Mouse (Mus musculus) kidney, postnatal 10 days (tissue): ENCODE data around the gene Rdh13.

Experiments used
- DNase-seq: peaks from one replicate; pipeline ENCODE4 v3.0.0; 2021; ENCODE audit warnings: mixed read lengths

The Rdh13 gene

GRCm38 (mm10) chr7:4445216-4445791, at the start of gene Rdh13:
TSS of gene Rdh13 (minus strand) at chr7:4445649.
- DNase-seq, result peak; percentile 92

- no peak for DNase-seq
Observed at GRCm38 (mm10) chr7:4493991-4494390, 48.5 kb upstream of the Rdh13 start.

- no peak for DNase-seq
Observed at GRCm38 (mm10) chr7:4492284-4493224, 47.1 kb upstream of the Rdh13 start.

GRCm38 (mm10) chr7:4491308-4491707, 45.9 kb upstream of the Rdh13 start:
- DNase-seq, result peak; percentile 47

- DNase-seq, result no peak
Observed at GRCm38 (mm10) chr7:4482281-4482680, 36.8 kb upstream of the Rdh13 start.

- DNase-seq, result peak; percentile 64
Observed at GRCm38 (mm10) chr7:4479674-4480073, 34.2 kb upstream of the Rdh13 start.

GRCm38 (mm10) chr7:4478796-4479291, 33.4 kb upstream of the Rdh13 start:
- no peak for DNase-seq

GRCm38 (mm10) chr7:4478021-4478795, 32.8 kb upstream of the Rdh13 start:
- DNase-seq, result peak; percentile 87

GRCm38 (mm10) chr7:4473940-4474339, 28.5 kb upstream of the Rdh13 start:
- DNase-seq, result no peak

GRCm38 (mm10) chr7:4471179-4471555, 25.7 kb upstream of the Rdh13 start:
- DNase-seq, result peak; percentile 94

GRCm38 (mm10) chr7:4470275-4471178, 25.1 kb upstream of the Rdh13 start:
- DNase-seq, result peak; percentile 86

GRCm38 (mm10) chr7:4467801-4468200, 22.4 kb upstream of the Rdh13 start:
- DNase-seq, result no peak

GRCm38 (mm10) chr7:4464194-4464824, 18.9 kb upstream of the Rdh13 start:
- peak; percentile 72 for DNase-seq

- DNase-seq, result peak; percentile 10
Observed at GRCm38 (mm10) chr7:4460576-4461434, 15.4 kb upstream of the Rdh13 start, which contains the start of gene Eps8l1. TSS of gene Eps8l1 (plus strand) at chr7:4460674.

- no peak for DNase-seq
Observed at GRCm38 (mm10) chr7:4452644-4453043, 7.2 kb upstream of the Rdh13 start.

GRCm38 (mm10) chr7:4449211-4449610, 3.8 kb upstream of the Rdh13 start:
- no peak for DNase-seq

GRCm38 (mm10) chr7:4448439-4448838, 3.0 kb upstream of the Rdh13 start:
- DNase-seq, result no peak

- no peak for DNase-seq
Observed at GRCm38 (mm10) chr7:4447138-4447537, 1.7 kb upstream of the Rdh13 start.

- DNase-seq, result no peak
Observed at GRCm38 (mm10) chr7:4440549-4440948, 4.9 kb downstream of the Rdh13 start.

- peak; percentile 2 for DNase-seq
Observed at GRCm38 (mm10) chr7:4437721-4438120, 7.7 kb downstream of the Rdh13 start.

- no peak for DNase-seq
Observed at GRCm38 (mm10) chr7:4432026-4432425, 13.4 kb downstream of the Rdh13 start.
